Mouse (Mus musculus): ENCODE results near the gene Sema4g. TPM values are rescaled to one million over a fixed set of nuclear protein-coding genes. Genes with fewer than 3 reads are reported as not detected.
A peak's percentile ranks its signal among the peaks of the same experiment; 100 is the strongest.

The Sema4g gene
- polyA plus RNA-seq, 1 experiment from 2014 or later, result 18.0 TPM

- Histone ChIP-seq H3K4me3 (ENCODE audit: low read length) (peak overlapping the region; percentile 54), H3K9ac (ENCODE audit: low read depth, low read length) (peak overlapping the region; percentile 78), H3K27ac (ENCODE audit: low read depth, low read length) (peak overlapping the region; percentile 96), H3K4me2 (ENCODE audit: low read length) (peak overlapping the region; percentile 78), H3K36me3 (ENCODE audit: control insufficient read depth, insufficient read depth, low read length) (no peaks in the 10 kb centered on the region), H3K27me3 (replicated peaks; ENCODE audit: control insufficient read depth, insufficient read depth, low read length) (no peaks in the 10 kb centered on the region), H3K4me1 (ENCODE audit: control insufficient read depth, insufficient read depth, low read depth, low read length) (peaks cover 52% of the 10 kb centered on the region), H3K9me3 (ENCODE audit: control insufficient read depth, low read length) (no peaks in the 10 kb centered on the region)
- WGBS, result 0% methylated on average over 14 of the region's 27 CpGs
- ATAC-seq, result peak; percentile 60
Measured at GRCm38 (mm10) chr19:45017216-45017771, 28.4 kb downstream of the Sema4g start.

- Histone ChIP-seq H3K27ac (ENCODE audit: low read depth, low read length) (peak overlapping the region; percentile 96), H3K36me3 (ENCODE audit: control insufficient read depth, insufficient read depth, low read length) (no peaks in the 10 kb centered on the region), H3K4me3 (ENCODE audit: low read length) (peak overlapping the region; percentile 54), H3K4me2 (ENCODE audit: low read length) (peak overlapping the region; percentile 78), H3K27me3 (replicated peaks; ENCODE audit: control insufficient read depth, insufficient read depth, low read length) (no peaks in the 10 kb centered on the region), H3K4me1 (ENCODE audit: control insufficient read depth, insufficient read depth, low read depth, low read length) (peaks cover 49% of the 10 kb centered on the region), H3K9me3 (ENCODE audit: control insufficient read depth, low read length) (no peaks in the 10 kb centered on the region), H3K9ac (ENCODE audit: low read depth, low read length) (peak overlapping the region; percentile 78)
- peak; percentile 66 for ATAC-seq
- under 1% methylated on average over 30 of the region's 48 CpGs for WGBS
Measured at GRCm38 (mm10) chr19:45017909-45018308, 29.0 kb downstream of the Sema4g start.

DNA sequence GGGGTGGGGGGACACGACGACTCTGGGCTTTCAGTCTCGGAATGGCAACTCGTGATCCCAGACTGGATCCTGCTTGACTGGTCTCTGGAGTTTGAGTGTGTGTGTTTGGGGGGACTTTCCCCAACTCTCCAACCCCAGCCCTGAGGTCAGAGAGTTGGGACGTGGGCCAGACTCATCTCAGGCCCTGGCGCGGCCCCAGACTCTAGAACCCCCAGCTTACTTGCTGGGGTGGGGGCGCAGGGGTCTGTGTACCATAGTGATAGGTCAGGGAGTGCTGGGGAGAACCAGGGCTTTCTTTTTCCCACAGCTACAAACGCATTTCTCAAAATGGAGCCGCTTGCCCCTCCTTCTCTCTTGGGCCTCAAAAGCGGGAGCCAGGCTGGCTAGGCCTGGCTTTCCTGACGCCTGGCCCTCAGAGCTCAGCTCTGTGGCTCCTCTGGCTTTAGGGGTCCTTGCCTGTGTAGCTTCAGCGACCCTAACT lies 29.5 kb downstream of the Sema4g start:
- peak overlapping the region; percentile 96 for H3K27ac ChIP-seq (ENCODE audit: low read depth, low read length)
- peaks cover 49% of the 10 kb centered on the region for H3K4me1 ChIP-seq (ENCODE audit: control insufficient read depth, insufficient read depth, low read depth, low read length)
- peak; percentile 10; the same call in 1 of the 2 replicates for ATAC-seq

DNA sequence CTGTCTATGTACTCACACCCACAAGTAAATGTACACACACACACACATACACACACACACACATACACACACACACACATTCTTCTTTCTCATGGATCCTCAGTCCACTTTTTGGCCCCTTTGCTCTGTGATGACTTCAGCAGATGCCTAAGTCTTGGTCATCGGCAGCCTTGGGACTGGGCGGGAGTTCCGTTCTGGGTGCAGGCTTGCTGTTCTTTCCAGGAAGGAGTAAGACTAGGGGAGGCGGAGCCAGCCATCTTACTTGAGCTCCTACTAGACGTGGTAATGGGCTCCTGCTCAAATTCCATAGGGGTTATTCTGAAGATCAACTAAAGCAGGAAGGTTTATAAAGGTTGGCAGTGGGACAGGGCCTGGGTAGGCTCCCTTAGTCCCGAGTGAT lies 31.4 kb downstream of the Sema4g start:
- H3K4me1 ChIP-seq (ENCODE audit: control insufficient read depth, insufficient read depth, low read depth, low read length), result peaks cover 42% of the 10 kb centered on the region

More for the DNA sequence above, 29.5 kb downstream of the Sema4g start:
- Histone ChIP-seq H3K4me3 (ENCODE audit: low read length) (peak overlapping the region; percentile 54), H3K4me2 (ENCODE audit: low read length) (peak overlapping the region; percentile 78), H3K36me3 (ENCODE audit: control insufficient read depth, insufficient read depth, low read length) (no peaks in the 10 kb centered on the region; the same call in 1 of the 2 replicates), H3K27me3 (replicated peaks; ENCODE audit: control insufficient read depth, insufficient read depth, low read length) (no peaks in the 10 kb centered on the region), H3K9me3 (ENCODE audit: control insufficient read depth, low read length) (no peaks in the 10 kb centered on the region), H3K9ac (ENCODE audit: low read depth, low read length) (peak overlapping the region; percentile 78)
- under 1% methylated on average over 11 of the region's 13 CpGs for WGBS

GRCm38 (mm10) chr19:45021362-45021761 lies 32.5 kb downstream of the Sema4g start:
- no peak overlapping the region for H3K4me2 ChIP-seq (ENCODE audit: low read length)
- no peaks in the 10 kb centered on the region for H3K27me3 ChIP-seq (replicated peaks; ENCODE audit: control insufficient read depth, insufficient read depth, low read length)
- H3K4me3 ChIP-seq (ENCODE audit: low read length), result no peak overlapping the region
- 89% methylated on average over 15 of the region's 15 CpGs for WGBS
- H3K36me3 ChIP-seq (ENCODE audit: control insufficient read depth, insufficient read depth, low read length), result peaks cover 18% of the 10 kb centered on the region; the same call in 1 of the 2 replicates
- H3K27ac ChIP-seq (ENCODE audit: low read depth, low read length), result no peak overlapping the region
- H3K9me3 ChIP-seq (ENCODE audit: control insufficient read depth, low read length), result no peaks in the 10 kb centered on the region
- ATAC-seq, result no peak
- no peak overlapping the region for H3K9ac ChIP-seq (ENCODE audit: low read depth, low read length)
- peaks cover 32% of the 10 kb centered on the region for H3K4me1 ChIP-seq (ENCODE audit: control insufficient read depth, insufficient read depth, low read depth, low read length)

More for the DNA sequence above, 31.4 kb downstream of the Sema4g start:
- WGBS, result 70% methylated on average over 6 of the region's 6 CpGs
- Histone ChIP-seq H3K4me2 (ENCODE audit: low read length) (no peak overlapping the region), H3K27me3 (replicated peaks; ENCODE audit: control insufficient read depth, insufficient read depth, low read length) (no peaks in the 10 kb centered on the region), H3K9ac (ENCODE audit: low read depth, low read length) (no peak overlapping the region), H3K27ac (ENCODE audit: low read depth, low read length) (no peak overlapping the region), H3K9me3 (ENCODE audit: control insufficient read depth, low read length) (no peaks in the 10 kb centered on the region), H3K36me3 (ENCODE audit: control insufficient read depth, insufficient read depth, low read length) (peaks cover 8% of the 10 kb centered on the region; the same call in 1 of the 2 replicates), H3K4me3 (ENCODE audit: low read length) (no peak overlapping the region)
- ATAC-seq, result no peak

- peaks cover 21% of the 10 kb centered on the region; the same call in 1 of the 2 replicates for H3K36me3 ChIP-seq (ENCODE audit: control insufficient read depth, insufficient read depth, low read length)
- no peaks in the 10 kb centered on the region for H3K9me3 ChIP-seq (ENCODE audit: control insufficient read depth, low read length)
- H3K4me2 ChIP-seq (ENCODE audit: low read length), result no peak overlapping the region
- no peak overlapping the region for H3K4me3 ChIP-seq (ENCODE audit: low read length)
- peak; percentile 29; the same call in 1 of the 2 replicates for ATAC-seq
- WGBS, result 84% methylated on average over 11 of the region's 11 CpGs
- no peaks in the 10 kb centered on the region for H3K27me3 ChIP-seq (replicated peaks; ENCODE audit: control insufficient read depth, insufficient read depth, low read length)
- no peak overlapping the region for H3K27ac ChIP-seq (ENCODE audit: low read depth, low read length)
- peaks cover 15% of the 10 kb centered on the region for H3K4me1 ChIP-seq (ENCODE audit: control insufficient read depth, insufficient read depth, low read depth, low read length)
- H3K9ac ChIP-seq (ENCODE audit: low read depth, low read length), result no peak overlapping the region
Measured at GRCm38 (mm10) chr19:45023993-45024392, 35.1 kb downstream of the Sema4g start.

- no peak for ATAC-seq
- WGBS, result 79% methylated on average over 20 of the region's 20 CpGs
- no peaks in the 10 kb centered on the region for H3K27me3 ChIP-seq (replicated peaks; ENCODE audit: control insufficient read depth, insufficient read depth, low read length)
- no peak overlapping the region for H3K27ac ChIP-seq (ENCODE audit: low read depth, low read length)
- H3K9me3 ChIP-seq (ENCODE audit: control insufficient read depth, low read length), result no peaks in the 10 kb centered on the region
- peaks cover 21% of the 10 kb centered on the region; the same call in 1 of the 2 replicates for H3K36me3 ChIP-seq (ENCODE audit: control insufficient read depth, insufficient read depth, low read length)
- no peak overlapping the region for H3K4me3 ChIP-seq (ENCODE audit: low read length)
- H3K9ac ChIP-seq (ENCODE audit: low read depth, low read length), result no peak overlapping the region
- peaks cover 11% of the 10 kb centered on the region for H3K4me1 ChIP-seq (ENCODE audit: control insufficient read depth, insufficient read depth, low read depth, low read length)
- H3K4me2 ChIP-seq (ENCODE audit: low read length), result no peak overlapping the region
Measured at GRCm38 (mm10) chr19:45024775-45025174, 35.9 kb downstream of the Sema4g start.

DNA sequence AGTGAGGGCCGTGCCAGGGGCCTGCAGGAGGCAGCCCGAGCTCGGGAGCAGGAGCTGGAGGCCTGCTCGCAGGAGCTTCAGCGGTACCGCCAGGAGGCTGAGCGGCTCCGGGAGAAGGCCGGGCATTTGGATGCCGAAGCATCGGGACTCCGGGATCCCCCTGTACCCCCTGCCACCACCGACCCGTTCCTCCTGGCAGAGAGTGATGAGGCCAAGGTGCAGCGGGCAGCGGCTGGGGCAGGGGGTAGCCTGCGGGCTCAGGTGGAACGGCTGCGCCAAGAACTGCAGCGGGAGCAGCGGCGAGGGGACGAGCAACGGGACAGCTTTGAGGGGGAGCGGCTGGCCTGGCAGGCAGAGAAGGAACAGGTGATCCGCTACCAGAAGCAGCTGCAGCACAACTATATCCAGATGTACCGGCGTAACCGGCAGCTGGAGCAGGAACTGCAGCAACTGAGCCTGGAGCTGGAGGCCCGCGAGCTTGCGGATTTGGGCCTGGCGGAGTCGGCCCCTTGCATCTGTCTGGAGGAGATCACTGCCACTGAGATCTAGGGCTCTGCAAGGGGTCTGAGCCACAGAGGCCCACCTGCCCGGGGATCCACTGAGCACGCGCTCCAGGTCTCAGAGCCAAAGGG lies 37.2 kb downstream of the Sema4g start:
- H3K4me2 ChIP-seq (ENCODE audit: low read length), result no peak overlapping the region
- no peak for ATAC-seq
- WGBS, result 90% methylated on average over 32 of the region's 37 CpGs
- no peaks in the 10 kb centered on the region for H3K27me3 ChIP-seq (replicated peaks; ENCODE audit: control insufficient read depth, insufficient read depth, low read length)
- no peak overlapping the region for H3K27ac ChIP-seq (ENCODE audit: low read depth, low read length)
- H3K9ac ChIP-seq (ENCODE audit: low read depth, low read length), result no peak overlapping the region
- H3K9me3 ChIP-seq (ENCODE audit: control insufficient read depth, low read length), result no peaks in the 10 kb centered on the region
- H3K4me3 ChIP-seq (ENCODE audit: low read length), result no peak overlapping the region
- peaks cover under 1% of the 10 kb centered on the region; the same call in 1 of the 2 replicates for H3K4me1 ChIP-seq (ENCODE audit: control insufficient read depth, insufficient read depth, low read depth, low read length)
- H3K36me3 ChIP-seq (ENCODE audit: control insufficient read depth, insufficient read depth, low read length), result peaks cover 21% of the 10 kb centered on the region; the same call in 1 of the 2 replicates

- no peak overlapping the region for H3K9ac ChIP-seq (ENCODE audit: low read depth, low read length)
- ATAC-seq, result no peak
- H3K4me1 ChIP-seq (ENCODE audit: control insufficient read depth, insufficient read depth, low read depth, low read length), result no peaks in the 10 kb centered on the region
- H3K4me2 ChIP-seq (ENCODE audit: low read length), result no peak overlapping the region
- no peak overlapping the region for H3K27ac ChIP-seq (ENCODE audit: low read depth, low read length)
- no peaks in the 10 kb centered on the region for H3K27me3 ChIP-seq (replicated peaks; ENCODE audit: control insufficient read depth, insufficient read depth, low read length)
- no peak overlapping the region for H3K4me3 ChIP-seq (ENCODE audit: low read length)
- WGBS, result 83% methylated on average over 6 of the region's 6 CpGs
- no peaks in the 10 kb centered on the region for H3K9me3 ChIP-seq (ENCODE audit: control insufficient read depth, low read length)
- peaks cover 21% of the 10 kb centered on the region; the same call in 1 of the 2 replicates for H3K36me3 ChIP-seq (ENCODE audit: control insufficient read depth, insufficient read depth, low read length)
Measured at GRCm38 (mm10) chr19:45026958-45027670, 38.2 kb downstream of the Sema4g start.
